ENCODE assay signal across 8 mouse cellular contexts in the genomic region with DNA sequence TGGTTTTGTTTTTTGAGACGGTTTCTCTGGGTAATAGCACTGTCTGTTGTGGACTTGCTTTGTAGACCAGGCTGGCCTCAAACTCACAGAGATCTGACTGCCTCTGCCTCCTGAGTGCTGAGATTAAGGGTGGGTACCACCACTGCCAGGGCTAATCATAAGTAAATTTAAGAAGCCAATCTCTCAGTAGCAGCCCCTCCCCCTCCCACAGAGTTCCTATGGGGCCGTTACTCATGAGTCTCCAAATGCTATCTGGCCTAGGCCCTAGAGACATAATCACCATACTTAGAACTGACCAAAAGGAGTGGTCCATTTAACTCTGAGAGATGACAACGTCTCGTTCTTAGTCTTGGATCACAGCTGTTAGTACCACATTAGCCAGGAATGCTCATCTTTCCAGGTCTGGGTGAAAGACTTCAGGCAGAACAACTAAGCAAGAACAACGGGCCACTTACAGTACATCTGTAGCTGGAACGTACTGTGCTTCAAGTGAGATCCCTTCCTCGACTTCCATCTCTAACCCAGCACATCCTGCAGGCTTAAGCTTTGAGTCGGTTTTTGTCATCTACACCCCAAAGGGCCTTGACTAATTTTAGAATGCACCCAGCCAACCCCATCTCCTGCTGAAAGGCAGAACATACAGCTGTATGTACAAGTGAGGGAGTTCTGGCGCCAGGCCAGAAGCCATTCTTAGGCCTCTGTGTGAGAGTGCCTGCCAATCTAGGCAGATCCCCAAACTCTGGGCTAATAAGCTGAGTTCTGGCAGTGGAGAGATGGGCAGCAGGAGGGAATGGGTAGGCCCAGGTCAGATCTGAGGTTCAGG.
DNase-seq lines count a peak whose midpoint lies in the region; ATAC-seq and TF ChIP-seq lines count a peak whose summit lies in the region.

No protein-coding gene starts in this region.

- peaks cover 34% of the 10 kb centered on the region for H3K4me1 ChIP-seq in limb, embryonic 12.5 days (replicated peaks)
- peaks cover 12% of the 10 kb centered on the region for H3K4me1 ChIP-seq in limb, embryonic 10.5 days
- peaks cover 8% of the 10 kb centered on the region; the same call in 1 of the 2 replicates for H3K4me1 ChIP-seq in embryonic fibroblast, embryonic 13.5 days (ENCODE audit: control insufficient read depth, insufficient read depth, low read length)
- H3K4me1 ChIP-seq in kidney, postnatal 0 days (replicated peaks; ENCODE audit: insufficient read depth, low read length), result peaks cover 10% of the 10 kb centered on the region

- H3K27me3 ChIP-seq in limb, embryonic 12.5 days, result no peaks in the 10 kb centered on the region
- no peaks in the 10 kb centered on the region for H3K27me3 ChIP-seq in limb, embryonic 10.5 days (ENCODE audit: low read depth, poor library complexity, severe bottlenecking)
- H3K27me3 ChIP-seq in kidney, postnatal 0 days (ENCODE audit: insufficient read depth, low read length), result no peaks in the 10 kb centered on the region

- DNase-seq in limb, embryonic 10.5 days (ENCODE audit: low spot score), result no peak
- peak; percentile 93 for DNase-seq in NIH3T3 (ENCODE audit: low read depth)
- no peak for DNase-seq in kidney, postnatal 0 days (ENCODE audit: low spot score)
- peak; percentile 84 for DNase-seq in naive thymus-derived CD4-positive, alpha-beta T cell, adult 2 months (ENCODE audit: low read depth)
- peak; percentile 65 to 73 for DNase-seq in thymus, postnatal 36 days
- DNase-seq in cerebellum, adult 8-10 months, result no peak

- no peak overlapping the region for H3K4me2 ChIP-seq in limb, embryonic 12.5 days
- no peak overlapping the region for H3K4me2 ChIP-seq in kidney, postnatal 0 days (ENCODE audit: low read length)

- H3K9ac ChIP-seq in limb, embryonic 12.5 days (replicated peaks), result no peak overlapping the region
- no peak overlapping the region for H3K9ac ChIP-seq in kidney, postnatal 0 days (ENCODE audit: low read depth, low read length)

- H3K27ac ChIP-seq in limb, embryonic 12.5 days, result peak overlapping the region; percentile 26; the same call in 1 of the 2 replicates
- no peak overlapping the region for H3K27ac ChIP-seq in limb, embryonic 10.5 days
- peak overlapping the region; percentile 0; the same call in 1 of the 2 replicates for H3K27ac ChIP-seq in embryonic fibroblast, embryonic 13.5 days (ENCODE audit: insufficient read depth, low read length)
- H3K27ac ChIP-seq in kidney, postnatal 0 days, result peak overlapping the region; percentile 43; the same call in 1 of the 2 replicates

- TF ChIP-seq CTCF in embryonic fibroblast, embryonic 13.5 days (IDR thresholded peaks at IDR 0.05; ENCODE audit: borderline replicate concordance, insufficient read depth, low read length), result no peak
- TF ChIP-seq CTCF in kidney, postnatal 0 days (IDR thresholded peaks at IDR 0.05; ENCODE audit: low read depth), result no peak

- no peaks in the 10 kb centered on the region for H3K36me3 ChIP-seq in limb, embryonic 12.5 days
- H3K36me3 ChIP-seq in limb, embryonic 10.5 days, result no peaks in the 10 kb centered on the region
- H3K36me3 ChIP-seq in kidney, postnatal 0 days (ENCODE audit: insufficient read depth, low read length), result no peaks in the 10 kb centered on the region

- TF ChIP-seq POLR2A in embryonic fibroblast, embryonic 13.5 days (IDR thresholded peaks at IDR 0.05; ENCODE audit: low read depth, low read length), result no peak

- no peak overlapping the region for H3K4me3 ChIP-seq in limb, embryonic 12.5 days (replicated peaks)
- H3K4me3 ChIP-seq in limb, embryonic 10.5 days, result no peak overlapping the region
- H3K4me3 ChIP-seq in embryonic fibroblast, embryonic 13.5 days (ENCODE audit: insufficient read depth, low read length), result no peak overlapping the region
- no peak overlapping the region for H3K4me3 ChIP-seq in kidney, postnatal 0 days (replicated peaks; ENCODE audit: low read depth, low read length)

- H3K9me3 ChIP-seq in limb, embryonic 12.5 days, result no peaks in the 10 kb centered on the region
- H3K9me3 ChIP-seq in limb, embryonic 10.5 days (replicated peaks), result no peaks in the 10 kb centered on the region
- H3K9me3 ChIP-seq in kidney, postnatal 0 days (replicated peaks; ENCODE audit: low read length), result no peaks in the 10 kb centered on the region

- WGBS in limb, embryonic 12.5 days, result 86% methylated on average over 9 of the region's 9 CpGs
- WGBS in limb, embryonic 10.5 days, result 93% methylated on average over 9 of the region's 9 CpGs
- 67% methylated on average over 9 of the region's 9 CpGs for WGBS in kidney, postnatal 0 days

- 0 out of 2 replicates have a peak, but pooled peaks have one; percentile 57 for ATAC-seq in limb, embryonic 12.5 days (ENCODE audit: insufficient number of reproducible peaks, insufficient read depth, low FRiP score, low TSS enrichment, low read depth)
- no peak for ATAC-seq in kidney, postnatal 0 days (replicated peaks; ENCODE audit: low FRiP score, low read depth)

Comparison
In these comparisons a context has a peak if more than half of its experiments do, and no peak if none do; other contexts are left out.
1. DNase-seq: peak in NIH3T3 (single experiment), naive thymus-derived CD4-positive, alpha-beta T cell, adult 2 months (single experiment) and thymus, postnatal 36 days (2 of 2); none in limb, embryonic 10.5 days (single experiment), kidney, postnatal 0 days (single experiment) and cerebellum, adult 8-10 months (single experiment).